Mouse (Mus musculus): ENCODE results near the gene Card19. TPM values are rescaled to one million over a fixed set of nuclear protein-coding genes. Genes with fewer than 3 reads are reported as not detected.

Gene Card19
- polyA plus RNA-seq, 1 experiment from 2014 or later: 45.2 TPM

Other genes with a start within 250 kb of the Card19 start
- gene Fam120a, start 248.0 kb downstream of the Card19 start, polyA plus RNA-seq (2016; fragmentation: Nextera tagmentation; extraction: Ambion mirVana): 16.4 and 17.3 TPM in 2 replicates
- 1.3 and 1.6 TPM in 2 replicates for gene Wnk2, start 68.0 kb downstream of the Card19 start, polyA plus RNA-seq (2016; fragmentation: Nextera tagmentation; extraction: Ambion mirVana)
- 31.4 and 35.3 TPM in 2 replicates for gene Ninj1, start 28.6 kb downstream of the Card19 start, polyA plus RNA-seq (2016; fragmentation: Nextera tagmentation; extraction: Ambion mirVana)
- gene Susd3, start 32.7 kb upstream of the Card19 start, polyA plus RNA-seq (2016; fragmentation: Nextera tagmentation; extraction: Ambion mirVana): 0.95 and 1.0 TPM in 2 replicates
- 0.66 and 0.91 TPM in 2 replicates for gene Fgd3, start 104.3 kb upstream of the Card19 start, polyA plus RNA-seq (2016; fragmentation: Nextera tagmentation; extraction: Ambion mirVana)
- gene Bicd2, start 125.5 kb upstream of the Card19 start, polyA plus RNA-seq (2016; fragmentation: Nextera tagmentation; extraction: Ambion mirVana): 34.7 and 37.6 TPM in 2 replicates
- gene Ippk, start 205.2 kb upstream of the Card19 start, polyA plus RNA-seq (2016; fragmentation: Nextera tagmentation; extraction: Ambion mirVana): 14.7 and 16.4 TPM in 2 replicates